Mouse (Mus musculus) neural tube, embryonic 13.5 days (tissue): Measurements from ENCODE around the gene Dpf1. TPM values are rescaled to one million over a fixed set of nuclear protein-coding genes. Genes with fewer than 3 reads are reported as not detected.

Source experiments
- ATAC-seq: fragments of 200-750 bp; cut with Nextera tagmentation; 2 replicates; pipeline ENCODE4 v1.8.0; 2017; ENCODE audit warnings: low read depth, mild to moderate bottlenecking, moderate TSS enrichment, moderate library complexity
- H3K27ac ChIP-seq: fragments of 300-500 bp; sonication (generic); replicated peaks from 2 replicates; pipeline ENCODE4 v1.5.1; 2015; ENCODE audit warnings: moderate library complexity, mild to moderate bottlenecking, inconsistent platforms
- H3K27me3 ChIP-seq: fragments of 300-500 bp; sonication (generic); 2 replicates; pipeline ENCODE4 v1.6.1; 2015; ENCODE audit warnings: mild to moderate bottlenecking, inconsistent platforms
- H3K36me3 ChIP-seq: fragments of 300-500 bp; sonication (generic); 2 replicates; pipeline ENCODE4 v1.6.1; 2015; ENCODE audit warnings: mild to moderate bottlenecking, inconsistent platforms
- H3K4me1 ChIP-seq: fragments of 300-500 bp; sonication (generic); replicated peaks from 2 replicates; pipeline ENCODE4 v1.6.1; 2015; ENCODE audit warnings: inconsistent platforms
- H3K4me2 ChIP-seq: fragments of 300-500 bp; sonication (generic); 2 replicates; pipeline ENCODE4 v1.6.1; 2015; ENCODE audit warnings: inconsistent platforms, mild to moderate bottlenecking, moderate library complexity
- H3K4me3 ChIP-seq: fragments of 300-500 bp; sonication (generic); 2 replicates; pipeline ENCODE4 v1.5.1; 2015; ENCODE audit warnings: mild to moderate bottlenecking, inconsistent platforms
- H3K9ac ChIP-seq: fragments of 300-500 bp; sonication (generic); 2 replicates; pipeline ENCODE4 v1.6.1; 2015; ENCODE audit warnings: moderate library complexity, mild to moderate bottlenecking, inconsistent platforms
- H3K9me3 ChIP-seq: fragments of 300-500 bp; sonication (generic); 2 replicates; pipeline ENCODE4 v1.6.1; 2016; ENCODE audit warnings: inconsistent platforms
- WGBS: fragments of 180-500 bp; shearing (Covaris S2); methylation state at CpG from one replicate; pipeline ENCODE4 v1.1.7; 2015; 5-methylcytosine and 5-hydroxymethylcytosine counted together
- polyA plus RNA-seq: library from polyadenylated mRNA; unstranded; fragments of >200 nt; fragmentation: Nextera tagmentation; extraction: Ambion mirVana; gene quantifications from 2 replicates; pipeline ENCODE4 v1.2.1, GENCODE M21; 2015

Dpf1 gene
- polyA plus RNA-seq, 1 experiment from 2014 or later: 175 TPM

DNA sequence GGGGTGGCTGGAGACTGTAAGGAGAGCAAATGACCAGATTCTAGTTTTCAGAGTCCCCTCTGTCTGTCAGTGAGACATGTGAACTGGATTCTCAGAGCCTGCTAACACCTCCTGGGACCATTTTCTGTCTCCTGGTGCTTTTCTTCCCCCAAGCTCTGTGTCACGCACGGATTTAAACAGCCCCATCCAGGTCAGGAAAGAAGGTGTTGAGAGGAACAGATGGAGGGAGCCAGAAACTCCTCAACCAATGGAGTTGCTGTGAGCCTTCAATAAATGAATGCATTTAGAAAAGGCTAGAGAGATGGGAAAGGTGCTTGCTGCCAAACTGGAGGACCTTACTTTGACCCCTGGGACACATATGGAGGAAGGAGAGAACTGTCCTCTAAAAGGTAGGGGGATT lies 34.0 kb downstream of the Dpf1 start:
- WGBS: 84% methylated on average over 2 of the region's 2 CpGs
- Histone ChIP-seq H3K27me3 (no peaks in the 10 kb centered on the region), H3K9me3 (no peaks in the 10 kb centered on the region), H3K4me3 (no peak overlapping the region), H3K4me1 (peaks cover 16% of the 10 kb centered on the region), H3K9ac (no peak overlapping the region), H3K36me3 (peaks cover 29% of the 10 kb centered on the region), H3K4me2 (no peak overlapping the region), H3K27ac (no peak overlapping the region)
- no peak for ATAC-seq

GRCm38 (mm10) chr7:29338351-29338919 lies 34.7 kb downstream of the Dpf1 start:
- Histone ChIP-seq H3K27me3 (no peaks in the 10 kb centered on the region), H3K9ac (no peak overlapping the region), H3K36me3 (peaks cover 30% of the 10 kb centered on the region), H3K4me1 (peaks cover 16% of the 10 kb centered on the region), H3K9me3 (no peaks in the 10 kb centered on the region), H3K4me3 (no peak overlapping the region), H3K4me2 (no peak overlapping the region), H3K27ac (no peak overlapping the region)
- 84% methylated on average over 9 of the region's 9 CpGs for WGBS
- ATAC-seq: no peak

GRCm38 (mm10) chr7:29338984-29339679 lies 35.4 kb downstream of the Dpf1 start:
- Histone ChIP-seq H3K9me3 (no peaks in the 10 kb centered on the region), H3K4me1 (peaks cover 16% of the 10 kb centered on the region), H3K36me3 (peaks cover 32% of the 10 kb centered on the region), H3K4me2 (no peak overlapping the region), H3K27me3 (no peaks in the 10 kb centered on the region), H3K9ac (no peak overlapping the region), H3K4me3 (no peak overlapping the region), H3K27ac (no peak overlapping the region)
- WGBS: 76% methylated on average over 14 of the region's 14 CpGs
- ATAC-seq: no peak

DNA sequence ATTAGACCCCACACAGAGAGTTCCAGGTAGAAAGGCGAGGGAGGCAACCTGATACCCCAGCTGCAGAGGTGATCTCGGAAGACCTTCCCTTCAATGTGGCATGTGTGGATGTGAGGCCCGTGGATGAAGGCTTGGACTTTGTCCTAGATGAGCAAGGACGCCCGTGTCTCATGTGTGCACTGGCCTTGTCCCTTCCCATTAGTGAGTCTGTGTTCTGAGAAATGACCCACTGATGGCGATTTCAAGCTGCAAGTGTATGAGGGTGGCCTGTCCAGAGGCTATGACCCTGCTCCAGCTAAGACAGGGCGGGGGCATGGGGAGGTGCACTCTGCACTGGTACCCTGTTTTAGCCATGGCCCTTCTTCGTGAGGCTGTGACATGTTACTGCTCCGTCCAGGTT lies 36.5 kb downstream of the Dpf1 start:
- Histone ChIP-seq H3K9ac (no peak overlapping the region), H3K4me1 (peaks cover 18% of the 10 kb centered on the region), H3K27me3 (no peaks in the 10 kb centered on the region), H3K4me3 (no peak overlapping the region), H3K27ac (no peak overlapping the region), H3K36me3 (peaks cover 32% of the 10 kb centered on the region), H3K4me2 (no peak overlapping the region), H3K9me3 (no peaks in the 10 kb centered on the region)
- WGBS: 91% methylated on average over 9 of the region's 9 CpGs
- ATAC-seq: no peak

GRCm38 (mm10) chr7:29340838-29341237 lies 37.1 kb downstream of the Dpf1 start:
- no peak for ATAC-seq

DNA sequence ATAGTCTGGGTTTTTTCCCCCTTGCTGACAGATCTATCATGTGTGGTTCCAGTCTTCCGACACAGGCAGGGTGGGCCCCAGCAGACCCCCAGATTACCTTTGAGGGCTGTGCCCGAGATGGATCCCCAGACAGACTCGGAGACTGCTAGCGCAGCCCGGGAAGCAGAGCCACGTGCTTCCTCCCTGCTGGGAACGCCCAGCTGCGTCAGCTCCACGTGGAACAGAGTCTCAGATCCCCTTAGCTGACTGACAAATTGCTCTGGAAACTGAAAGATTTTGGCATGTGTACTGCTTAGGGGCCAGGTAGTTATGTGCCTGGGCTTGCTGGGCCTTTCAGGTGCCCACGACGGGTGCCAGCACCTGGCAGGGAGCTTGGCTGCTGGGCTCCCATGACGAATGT lies 38.0 kb downstream of the Dpf1 start:
- Histone ChIP-seq H3K27ac (peak overlapping the region; percentile 71), H3K36me3 (peaks cover 32% of the 10 kb centered on the region), H3K27me3 (no peaks in the 10 kb centered on the region), H3K9ac (peak overlapping the region; percentile 34; the same call in 1 of the 2 replicates), H3K9me3 (no peaks in the 10 kb centered on the region), H3K4me2 (no peak overlapping the region), H3K4me1 (peaks cover 32% of the 10 kb centered on the region), H3K4me3 (no peak overlapping the region)
- no peak for ATAC-seq
- 48% methylated on average over 12 of the region's 12 CpGs for WGBS

More at GRCm38 (mm10) chr7:29340838-29341237, 37.1 kb downstream of the Dpf1 start:
- H3K27me3 ChIP-seq: no peaks in the 10 kb centered on the region
- no peak overlapping the region for H3K9ac ChIP-seq
- WGBS: 95% methylated on average over 8 of the region's 8 CpGs
- no peaks in the 10 kb centered on the region for H3K9me3 ChIP-seq
- H3K27ac ChIP-seq: no peak overlapping the region
- peaks cover 24% of the 10 kb centered on the region for H3K4me1 ChIP-seq
- peaks cover 32% of the 10 kb centered on the region for H3K36me3 ChIP-seq
- H3K4me3 ChIP-seq: no peak overlapping the region
- no peak overlapping the region for H3K4me2 ChIP-seq

GRCm38 (mm10) chr7:29342489-29343092 lies 38.8 kb downstream of the Dpf1 start:
- Histone ChIP-seq H3K4me3 (no peak overlapping the region), H3K9ac (peak overlapping the region; percentile 31; the same call in 1 of the 2 replicates), H3K4me2 (no peak overlapping the region), H3K27ac (peak overlapping the region; percentile 71), H3K36me3 (peaks cover 31% of the 10 kb centered on the region), H3K9me3 (no peaks in the 10 kb centered on the region), H3K4me1 (peaks cover 32% of the 10 kb centered on the region), H3K27me3 (no peaks in the 10 kb centered on the region)
- no peak for ATAC-seq
- WGBS: 44% methylated on average over 8 of the region's 8 CpGs

GRCm38 (mm10) chr7:29343746-29344145 lies 40.0 kb downstream of the Dpf1 start:
- H3K9me3 ChIP-seq: no peaks in the 10 kb centered on the region
- H3K4me1 ChIP-seq: peaks cover 32% of the 10 kb centered on the region
- H3K27me3 ChIP-seq: no peaks in the 10 kb centered on the region
- no peak overlapping the region for H3K4me3 ChIP-seq
- no peak overlapping the region for H3K27ac ChIP-seq
- peaks cover 32% of the 10 kb centered on the region for H3K36me3 ChIP-seq
- WGBS: 88% methylated on average over 7 of the region's 7 CpGs
- H3K4me2 ChIP-seq: no peak overlapping the region
- no peak overlapping the region for H3K9ac ChIP-seq
- ATAC-seq: no peak

DNA sequence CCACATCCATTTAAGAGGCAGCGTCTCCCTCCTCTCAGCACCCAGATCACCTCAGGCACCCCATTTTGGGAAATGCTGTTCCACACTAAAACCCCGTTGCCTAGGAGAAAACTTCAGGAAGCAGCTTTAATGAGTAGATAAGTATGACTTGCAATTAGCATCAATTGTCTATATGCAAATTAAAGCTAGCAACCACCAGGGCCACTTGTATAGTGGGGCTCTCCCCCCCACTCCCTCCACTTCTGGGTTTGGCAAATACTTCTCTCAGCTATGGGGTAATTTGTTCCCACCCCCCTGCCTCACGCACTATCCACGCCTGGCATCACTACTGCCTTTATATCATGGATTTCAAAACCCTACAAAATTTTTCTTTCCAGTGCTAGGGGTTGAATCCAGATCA lies 41.8 kb downstream of the Dpf1 start:
- Histone ChIP-seq H3K36me3 (peaks cover 38% of the 10 kb centered on the region), H3K9me3 (no peaks in the 10 kb centered on the region), H3K9ac (no peak overlapping the region), H3K27me3 (no peaks in the 10 kb centered on the region), H3K4me1 (peaks cover 32% of the 10 kb centered on the region), H3K27ac (0 out of 2 replicates have a peak overlapping the region, but pooled peaks have one; percentile 19), H3K4me3 (no peak overlapping the region), H3K4me2 (no peak overlapping the region)
- no peak for ATAC-seq
- 53% methylated on average over 4 of the region's 4 CpGs for WGBS

- no peaks in the 10 kb centered on the region for H3K9me3 ChIP-seq
- H3K36me3 ChIP-seq: peaks cover 45% of the 10 kb centered on the region
- no peak overlapping the region for H3K4me3 ChIP-seq
- 64% methylated on average over 3 of the region's 3 CpGs for WGBS
- H3K4me2 ChIP-seq: no peak overlapping the region
- no peak overlapping the region for H3K9ac ChIP-seq
- H3K27ac ChIP-seq: no peak overlapping the region
- no peak for ATAC-seq
- no peaks in the 10 kb centered on the region for H3K27me3 ChIP-seq
- peaks cover 32% of the 10 kb centered on the region for H3K4me1 ChIP-seq
Observed at GRCm38 (mm10) chr7:29346212-29346611, 42.5 kb downstream of the Dpf1 start.

GRCm38 (mm10) chr7:29350489-29350888 lies 46.7 kb downstream of the Dpf1 start:
- no peak overlapping the region for H3K9ac ChIP-seq
- no peak overlapping the region for H3K4me3 ChIP-seq
- H3K4me1 ChIP-seq: peaks cover 11% of the 10 kb centered on the region
- no peak overlapping the region for H3K4me2 ChIP-seq
- WGBS: 84% methylated on average over 10 of the region's 10 CpGs
- no peaks in the 10 kb centered on the region for H3K9me3 ChIP-seq
- H3K36me3 ChIP-seq: peaks cover 71% of the 10 kb centered on the region
- no peak for ATAC-seq
- H3K27ac ChIP-seq: no peak overlapping the region
- H3K27me3 ChIP-seq: no peaks in the 10 kb centered on the region

GRCm38 (mm10) chr7:29352246-29352645 lies 48.5 kb downstream of the Dpf1 start:
- Histone ChIP-seq H3K9me3 (no peaks in the 10 kb centered on the region), H3K4me1 (no peaks in the 10 kb centered on the region), H3K36me3 (peaks cover 70% of the 10 kb centered on the region), H3K9ac (no peak overlapping the region), H3K4me3 (no peak overlapping the region), H3K4me2 (no peak overlapping the region), H3K27me3 (no peaks in the 10 kb centered on the region), H3K27ac (no peak overlapping the region)
- no peak for ATAC-seq
- 90% methylated on average over 8 of the region's 8 CpGs for WGBS
